Mouse (Mus musculus) thymus, adult 2 months (tissue): ENCODE measurements around the gene Olfr26. TPM values are rescaled to one million over a fixed set of nuclear protein-coding genes. Genes with fewer than 3 reads are reported as not detected.
"Not testable (repeated sequence)": the region's sequence is repeated elsewhere in the genome, so short reads cannot be mapped to it uniquely, and the experiment has no call there.

Experiments used
- DNase-seq: peaks from one replicate; pipeline ENCODE4 v3.0.0; 2021
- H3K27ac ChIP-seq: fragments of 200-500 bp; 2 replicates; pipeline ENCODE4 v1.5.1; 2012; ENCODE audit warnings: low read length, control low read depth; ENCODE audit not compliant: control insufficient read depth, insufficient read depth
- H3K27me3 ChIP-seq: fragments of 200-500 bp; 2 replicates; pipeline ENCODE4 v1.6.1; 2012; ENCODE audit warnings: mild to moderate bottlenecking, low read length, moderate library complexity, mixed read lengths; ENCODE audit not compliant: control insufficient read depth, insufficient read depth
- H3K36me3 ChIP-seq: fragments of 200-500 bp; 2 replicates; pipeline ENCODE4 v1.6.1; 2012; ENCODE audit warnings: mild to moderate bottlenecking, low read length, moderate library complexity; ENCODE audit not compliant: control insufficient read depth, insufficient read depth
- H3K4me1 ChIP-seq: fragments of 200-500 bp; replicated peaks from 2 replicates; pipeline ENCODE4 v1.6.1; 2012; ENCODE audit warnings: low read length; ENCODE audit not compliant: control insufficient read depth, insufficient read depth
- H3K4me3 ChIP-seq: fragments of 200-500 bp; 2 replicates; pipeline ENCODE4 v1.5.1; 2012; ENCODE audit warnings: mild to moderate bottlenecking, low read length, control low read depth, moderate library complexity; ENCODE audit not compliant: control insufficient read depth, insufficient read depth
- CTCF ChIP-seq: fragments of 200-500 bp; IDR thresholded peaks from 2 replicates; pipeline ENCODE4 v1.5.1; 2012; ENCODE audit warnings: mild to moderate bottlenecking, control low read depth, low read length, moderate library complexity, borderline replicate concordance; ENCODE audit not compliant: control insufficient read depth, poor library complexity, insufficient read depth; ENCODE audit errors: extremely low read depth
- POLR2A ChIP-seq: fragments of 200-500 bp; IDR thresholded peaks from 2 replicates; pipeline ENCODE4 v1.6.1; 2012; ENCODE audit warnings: mild to moderate bottlenecking, low read length, control low read depth, moderate library complexity; ENCODE audit not compliant: control insufficient read depth, poor library complexity, insufficient read depth; ENCODE audit errors: extremely low read depth
- WGBS: fragments of 180-500 bp; shearing (Covaris S2); methylation state at CpG from one replicate; pipeline ENCODE4 v1.1.7; 2018; 5-methylcytosine and 5-hydroxymethylcytosine counted together
- polyA plus RNA-seq: library from polyadenylated mRNA; depleted of rRNA; stranded (reverse); fragments of >200 nt; gene quantifications from 2 replicates; pipeline ENCODE4 v1.2.3, GENCODE M21; 2012; rRNA removed

Olfr26 gene
- polyA plus RNA-seq, result not detected in 2 replicates

- no peaks in the 10 kb centered on the region for H3K36me3 ChIP-seq
- H3K4me3 ChIP-seq, result no peak within 1 kb of the TSS
- H3K27ac ChIP-seq, result no peak within 1 kb of the TSS
- no peak for DNase-seq
- H3K27me3 ChIP-seq, result no peaks in the 10 kb centered on the region
- H3K4me1 ChIP-seq, result no peaks in the 10 kb centered on the region
- TF ChIP-seq CTCF (no peak), POLR2A (no peak)
Observed at GRCm38 (mm10) chr9:38854760-38855159, at the start of gene Olfr26. Gene Olfr26, plus strand, starts transcription at chr9:38855060.

- Histone ChIP-seq H3K4me3 (no peak overlapping the region), H3K4me1 (no peaks in the 10 kb centered on the region), H3K36me3 (no peaks in the 10 kb centered on the region), H3K27ac (no peak overlapping the region), H3K27me3 (no peaks in the 10 kb centered on the region)
- TF ChIP-seq POLR2A (no peak), CTCF (no peak)
- DNase-seq, result no peak
Observed at GRCm38 (mm10) chr9:38805696-38806095, 49.2 kb upstream of the Olfr26 start.

- 80% methylated on average over 2 of the region's 2 CpGs for WGBS
- H3K4me3 ChIP-seq, result no peak within 1 kb of the TSS
Observed at GRCm38 (mm10) chr9:38814314-38814713, 40.5 kb upstream of the Olfr26 start, which contains the start of gene Olfr922. Gene Olfr922, plus strand, starts transcription at chr9:38814614.

GRCm38 (mm10) chr9:38815458-38815986 is 39.3 kb upstream of the Olfr26 start:
- TF ChIP-seq CTCF (no peak), POLR2A (no peak)
- H3K4me1 ChIP-seq, result no peaks in the 10 kb centered on the region
- no peaks in the 10 kb centered on the region for H3K27me3 ChIP-seq
- WGBS, result 87% methylated on average over 1 of the region's 1 CpGs
- no peak overlapping the region for H3K4me3 ChIP-seq
- DNase-seq, result no peak
- H3K27ac ChIP-seq, result no peak overlapping the region
- H3K36me3 ChIP-seq, result no peaks in the 10 kb centered on the region

More at GRCm38 (mm10) chr9:38814314-38814713, 40.5 kb upstream of the Olfr26 start, which contains the start of gene Olfr922:
- H3K27ac ChIP-seq, result no peak within 1 kb of the TSS
- no peaks in the 10 kb centered on the region for H3K4me1 ChIP-seq
- DNase-seq, result no peak
- TF ChIP-seq CTCF, result no peak
- no peak for TF ChIP-seq POLR2A
- H3K27me3 ChIP-seq, result no peaks in the 10 kb centered on the region
- H3K36me3 ChIP-seq, result no peaks in the 10 kb centered on the region

GRCm38 (mm10) chr9:38826245-38826644 is 28.6 kb upstream of the Olfr26 start, which contains the start of gene Olfr923:
Gene Olfr923, plus strand, starts transcription at chr9:38826545.
- H3K4me3 ChIP-seq, result no peak within 1 kb of the TSS
- H3K27me3 ChIP-seq, result no peaks in the 10 kb centered on the region
- 100% methylated on average over 1 of the region's 1 CpGs for WGBS
- no peaks in the 10 kb centered on the region for H3K4me1 ChIP-seq
- no peak for TF ChIP-seq CTCF
- no peak for TF ChIP-seq POLR2A
- no peak within 1 kb of the TSS for H3K27ac ChIP-seq
- no peaks in the 10 kb centered on the region for H3K36me3 ChIP-seq
- no peak for DNase-seq

GRCm38 (mm10) chr9:38833027-38833426 is 21.8 kb upstream of the Olfr26 start:
- no peak for TF ChIP-seq CTCF
- TF ChIP-seq POLR2A, result no peak
- no peak overlapping the region for H3K27ac ChIP-seq
- no peak for DNase-seq
- H3K27me3 ChIP-seq, result no peaks in the 10 kb centered on the region
- no peaks in the 10 kb centered on the region for H3K36me3 ChIP-seq
- no peak overlapping the region for H3K4me3 ChIP-seq
- 96% methylated on average over 2 of the region's 2 CpGs for WGBS
- H3K4me1 ChIP-seq, result no peaks in the 10 kb centered on the region

- no peaks in the 10 kb centered on the region for H3K27me3 ChIP-seq
- DNase-seq, result no peak
- no peak for TF ChIP-seq POLR2A
- 92% methylated on average over 1 of the region's 1 CpGs for WGBS
- no peaks in the 10 kb centered on the region for H3K36me3 ChIP-seq
- no peaks in the 10 kb centered on the region for H3K4me1 ChIP-seq
- H3K27ac ChIP-seq, result no peak within 1 kb of the TSS
- H3K4me3 ChIP-seq, result no peak within 1 kb of the TSS
Observed at GRCm38 (mm10) chr9:38844149-38844548, 10.7 kb upstream of the Olfr26 start, which contains the start of gene Olfr924. Gene Olfr924, plus strand, starts transcription at chr9:38844449.

GRCm38 (mm10) chr9:38874880-38875279 is 20.0 kb downstream of the Olfr26 start:
- not testable (repeated sequence) for H3K4me1 ChIP-seq, H3K36me3 ChIP-seq, H3K4me3 ChIP-seq, H3K27ac ChIP-seq, H3K27me3 ChIP-seq, DNase-seq
- WGBS, result 61% methylated on average over 2 of the region's 2 CpGs
